Mouse (Mus musculus) testis, adult 2 months (tissue): ENCODE results near the gene Gm20662.

Experiments used
- CTCF ChIP-seq: fragments of 200-500 bp; IDR thresholded peaks from 2 replicates; pipeline ENCODE4 v1.5.1; 2012; ENCODE audit warnings: low read depth, mild to moderate bottlenecking, inconsistent platforms, low read length, moderate library complexity; ENCODE audit not compliant: control insufficient read depth, insufficient read depth, insufficient replicate concordance
- POLR2A ChIP-seq: fragments of 200-500 bp; IDR thresholded peaks from 2 replicates; pipeline ENCODE4 v1.6.1; 2012; ENCODE audit warnings: low read depth, mild to moderate bottlenecking, inconsistent platforms, low read length, moderate library complexity; ENCODE audit not compliant: control insufficient read depth

GRCm38 (mm10) chr9:108072481-108072924 is 76.4 kb downstream of the Gm20662 start:
- no peak for TF ChIP-seq CTCF
- TF ChIP-seq POLR2A, result no peak
